Mouse (Mus musculus): ENCODE measurements around the gene Rad23b.

DNA sequence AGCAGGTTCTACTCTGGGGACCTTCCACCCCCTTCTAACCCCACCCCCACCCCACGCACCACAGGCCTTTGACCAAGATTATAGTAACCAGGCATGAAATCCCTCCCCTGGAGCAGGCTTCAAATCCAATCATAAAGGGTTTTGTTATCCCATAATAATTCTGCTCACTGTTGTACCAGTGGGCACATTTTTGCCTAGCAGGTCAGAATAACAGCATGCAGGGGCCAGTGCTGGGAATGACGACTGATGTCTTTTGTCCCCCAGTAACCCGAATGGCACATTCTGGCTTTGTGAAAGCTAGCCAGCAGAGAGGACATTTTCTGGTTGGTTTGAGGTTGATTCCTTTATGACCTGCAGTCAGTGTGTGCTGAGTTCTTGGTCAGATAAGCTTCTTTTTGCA, 55.5 kb downstream of the Rad23b start:
- no peak for TF ChIP-seq POLR2A (IDR thresholded peaks at IDR 0.05; ENCODE audit: insufficient read depth, low read depth, low read length)
- no peak for TF ChIP-seq CTCF (IDR thresholded peaks at IDR 0.05; ENCODE audit: insufficient read depth, low read depth, low read length)
